Mouse (Mus musculus): Measurements from ENCODE around the gene Rmnd5b. TPM values are rescaled to one million over a fixed set of nuclear protein-coding genes. Genes with fewer than 3 reads are reported as not detected.
"Not testable (repeated sequence)": the region's sequence is repeated elsewhere in the genome, so short reads cannot be mapped to it uniquely, and the experiment has no call there.

Gene Rmnd5b
- total and polyA plus RNA-seq, 3 experiments: 15.7 to 28.0 (median 27.6) TPM

GRCm38 (mm10) chr11:51636323-51636684 lies 608 bp upstream of the Rmnd5b start:
- peaks cover 50% of the 10 kb centered on the region for H3K4me1 ChIP-seq (ENCODE audit: insufficient read depth, low read depth, low read length)
- DNase-seq (ENCODE audit: low spot score) (peak; percentile 63), ATAC-seq (ENCODE audit: extremely low read depth, insufficient number of reproducible peaks, low FRiP score, poor library complexity, severe bottlenecking) (peak; percentile 64)
- no peaks in the 10 kb centered on the region for H3K9me3 ChIP-seq (replicated peaks)
- peaks cover 31% of the 10 kb centered on the region for H3K36me3 ChIP-seq (replicated peaks)
- peaks cover 11% of the 10 kb centered on the region; the same call in 1 of the 2 replicates for H3K27me3 ChIP-seq (ENCODE audit: insufficient read depth, low read length)
- H3K4me3 ChIP-seq (ENCODE audit: low read depth, low read length): peak overlapping the region; percentile 79
- TF ChIP-seq GATA2 (IDR thresholded peaks at IDR 0.05; ENCODE audit: borderline replicate concordance, low read depth, low read length): no peak
- peak; percentile 75 for TF ChIP-seq CTCF (IDR thresholded peaks at IDR 0.05; ENCODE audit: low read depth, low read length)

- no peaks in the 10 kb centered on the region for H3K9me3 ChIP-seq (replicated peaks)
- peaks cover 2% of the 10 kb centered on the region; the same call in 1 of the 2 replicates for H3K27me3 ChIP-seq (ENCODE audit: insufficient read depth, low read length)
- no peak for ATAC-seq (ENCODE audit: extremely low read depth, insufficient number of reproducible peaks, low FRiP score, poor library complexity, severe bottlenecking)
- DNase-seq (ENCODE audit: low spot score): no peak
- H3K4me3 ChIP-seq (ENCODE audit: low read depth, low read length): peak overlapping the region; percentile 79
- TF ChIP-seq CTCF (IDR thresholded peaks at IDR 0.05; ENCODE audit: low read depth, low read length) (no peak), POLR2AphosphoS5 (IDR thresholded peaks at IDR 0.05; ENCODE audit: insufficient replicate concordance, low read depth, low read length) (no peak), GATA2 (IDR thresholded peaks at IDR 0.05; ENCODE audit: borderline replicate concordance, low read depth, low read length) (no peak), GATA1 (IDR thresholded peaks at IDR 0.05; ENCODE audit: borderline replicate concordance, low read length) (no peak), TAL1 (conservative IDR thresholded peaks at IDR 0.05; ENCODE audit: low read depth, low read length) (no peak)
- peaks cover 57% of the 10 kb centered on the region for H3K4me1 ChIP-seq (ENCODE audit: insufficient read depth, low read depth, low read length)
- peaks cover 43% of the 10 kb centered on the region for H3K36me3 ChIP-seq (replicated peaks)
Measured at GRCm38 (mm10) chr11:51635127-51635524, 570 bp downstream of the Rmnd5b start.

- DNase-seq (ENCODE audit: low spot score): no peak
- peaks cover 57% of the 10 kb centered on the region for H3K36me3 ChIP-seq (replicated peaks)
- no peak overlapping the region for H3K4me3 ChIP-seq (ENCODE audit: low read depth, low read length)
- ATAC-seq (ENCODE audit: extremely low read depth, insufficient number of reproducible peaks, low FRiP score, poor library complexity, severe bottlenecking): no peak
- peaks cover 62% of the 10 kb centered on the region for H3K4me1 ChIP-seq (ENCODE audit: insufficient read depth, low read depth, low read length)
- TF ChIP-seq GATA1 (IDR thresholded peaks at IDR 0.05; ENCODE audit: borderline replicate concordance, low read length) (no peak), POLR2AphosphoS5 (IDR thresholded peaks at IDR 0.05; ENCODE audit: insufficient replicate concordance, low read depth, low read length) (no peak), CTCF (IDR thresholded peaks at IDR 0.05; ENCODE audit: low read depth, low read length) (no peak), TAL1 (conservative IDR thresholded peaks at IDR 0.05; ENCODE audit: low read depth, low read length) (no peak), GATA2 (IDR thresholded peaks at IDR 0.05; ENCODE audit: borderline replicate concordance, low read depth, low read length) (no peak)
- no peaks in the 10 kb centered on the region for H3K27me3 ChIP-seq (ENCODE audit: insufficient read depth, low read length)
- no peaks in the 10 kb centered on the region for H3K9me3 ChIP-seq (replicated peaks)
Measured at GRCm38 (mm10) chr11:51633721-51634120, 2.0 kb downstream of the Rmnd5b start.

DNA sequence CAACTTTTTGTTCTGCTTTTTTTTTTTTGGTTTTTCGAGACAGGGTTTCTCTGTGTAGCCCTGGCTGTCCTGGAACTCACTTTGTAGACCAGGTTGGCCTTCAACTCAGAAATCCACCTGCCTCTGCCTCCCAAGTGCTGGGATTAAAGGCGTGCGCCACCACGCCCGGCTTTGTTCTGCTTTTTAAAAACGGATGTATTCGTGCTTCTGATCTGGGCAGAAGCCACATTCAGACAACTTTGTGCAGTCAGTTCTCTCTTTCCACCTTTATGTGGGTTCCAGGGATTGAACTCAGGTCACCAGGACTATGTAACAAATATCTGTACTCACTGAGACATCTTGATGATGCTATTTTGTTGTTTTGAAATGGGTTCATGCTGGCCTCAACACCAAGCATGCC lies 2.5 kb downstream of the Rmnd5b start:
- not testable (repeated sequence) for H3K9me3 ChIP-seq (replicated peaks); H3K4me3 ChIP-seq (ENCODE audit: low read depth, low read length); ATAC-seq (ENCODE audit: extremely low read depth, insufficient number of reproducible peaks, low FRiP score, poor library complexity, severe bottlenecking); H3K27me3 ChIP-seq (ENCODE audit: insufficient read depth, low read length); DNase-seq (ENCODE audit: low spot score)
- peaks cover 61% of the 10 kb centered on the region for H3K36me3 ChIP-seq (replicated peaks)
- H3K4me1 ChIP-seq (ENCODE audit: insufficient read depth, low read depth, low read length): peaks cover 61% of the 10 kb centered on the region

DNA sequence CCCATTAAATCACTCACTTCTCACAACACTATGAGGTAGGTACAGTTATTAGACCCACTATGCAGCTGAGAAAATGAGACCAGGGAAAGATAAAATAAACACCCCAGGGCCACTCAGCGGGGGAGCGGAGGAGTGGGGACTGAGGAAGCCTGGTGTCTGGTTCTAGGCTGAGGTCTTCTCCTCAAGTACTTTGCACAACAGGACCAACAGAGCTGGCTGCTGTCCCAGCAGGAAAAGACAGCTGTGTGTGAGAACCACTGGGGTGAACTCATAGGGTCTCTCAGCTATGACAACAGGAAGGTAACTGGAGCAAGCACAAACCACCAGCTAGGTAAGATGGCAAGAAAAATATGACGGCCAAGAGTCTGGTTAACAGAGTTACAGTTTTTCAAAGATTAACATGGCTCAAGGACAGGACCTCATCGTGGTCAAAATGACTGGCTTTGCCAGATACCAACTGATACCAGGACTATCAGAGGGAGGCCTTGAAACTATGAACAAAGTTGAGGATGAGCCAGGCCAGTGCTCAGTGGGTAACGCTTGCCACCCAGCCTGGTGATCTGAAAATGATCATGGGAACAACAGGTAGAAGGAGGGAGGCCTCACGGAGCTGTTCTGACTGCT lies 3.5 kb downstream of the Rmnd5b start:
- no peak for ATAC-seq (ENCODE audit: extremely low read depth, insufficient number of reproducible peaks, low FRiP score, poor library complexity, severe bottlenecking)
- no peak overlapping the region for H3K4me3 ChIP-seq (ENCODE audit: low read depth, low read length)
- no peak for TF ChIP-seq TAL1 (conservative IDR thresholded peaks at IDR 0.05; ENCODE audit: low read depth, low read length)
- TF ChIP-seq CTCF (IDR thresholded peaks at IDR 0.05; ENCODE audit: low read depth, low read length): no peak
- TF ChIP-seq GATA2 (IDR thresholded peaks at IDR 0.05; ENCODE audit: borderline replicate concordance, low read depth, low read length): no peak
- TF ChIP-seq GATA1 (IDR thresholded peaks at IDR 0.05; ENCODE audit: borderline replicate concordance, low read length): no peak
- no peak for TF ChIP-seq POLR2AphosphoS5 (IDR thresholded peaks at IDR 0.05; ENCODE audit: insufficient replicate concordance, low read depth, low read length)
- no peak for DNase-seq (ENCODE audit: low spot score)
- no peaks in the 10 kb centered on the region for H3K9me3 ChIP-seq (replicated peaks)
- H3K4me1 ChIP-seq (ENCODE audit: insufficient read depth, low read depth, low read length): peaks cover 59% of the 10 kb centered on the region
- H3K27me3 ChIP-seq (ENCODE audit: insufficient read depth, low read length): no peaks in the 10 kb centered on the region
- H3K36me3 ChIP-seq (replicated peaks): peaks cover 70% of the 10 kb centered on the region

- no peak for TF ChIP-seq GATA2 (IDR thresholded peaks at IDR 0.05; ENCODE audit: borderline replicate concordance, low read depth, low read length)
- TF ChIP-seq TAL1 (conservative IDR thresholded peaks at IDR 0.05; ENCODE audit: low read depth, low read length): no peak
- TF ChIP-seq POLR2AphosphoS5 (IDR thresholded peaks at IDR 0.05; ENCODE audit: insufficient replicate concordance, low read depth, low read length): no peak
- no peak for TF ChIP-seq CTCF (IDR thresholded peaks at IDR 0.05; ENCODE audit: low read depth, low read length)
- no peak for TF ChIP-seq GATA1 (IDR thresholded peaks at IDR 0.05; ENCODE audit: borderline replicate concordance, low read length)
- peaks cover 64% of the 10 kb centered on the region for H3K4me1 ChIP-seq (ENCODE audit: insufficient read depth, low read depth, low read length)
- ATAC-seq (ENCODE audit: extremely low read depth, insufficient number of reproducible peaks, low FRiP score, poor library complexity, severe bottlenecking) (no peak), DNase-seq (ENCODE audit: low spot score) (no peak)
- H3K4me3 ChIP-seq (ENCODE audit: low read depth, low read length): no peak overlapping the region
- no peaks in the 10 kb centered on the region for H3K27me3 ChIP-seq (ENCODE audit: insufficient read depth, low read length)
- H3K9me3 ChIP-seq (replicated peaks): no peaks in the 10 kb centered on the region
- peaks cover 94% of the 10 kb centered on the region for H3K36me3 ChIP-seq (replicated peaks)
Measured at GRCm38 (mm10) chr11:51629651-51630314, 5.9 kb downstream of the Rmnd5b start.

Measured in G1E (cell line).